Mouse (Mus musculus): ENCODE data around the gene Egln2. TPM values are rescaled to one million over a fixed set of nuclear protein-coding genes. Genes with fewer than 3 reads are reported as not detected.

Egln2 gene
- 100 to 1,000 TPM; 176 to 183 TPM for total RNA-seq (2023)

GRCm38 (mm10) chr7:27166614-27167474, at the start of gene Egln2:
TSS of gene Egln2 (minus strand) at chr7:27166802.

GRCm38 (mm10) chr7:27195681-27196611, 29.3 kb upstream of the Egln2 start, which contains the start of the genes BC024978 and Snrpa:
TSS of gene BC024978 (plus strand) at chr7:27195781.
TSS of gene Snrpa (minus strand) at chr7:27196271.

GRCm38 (mm10) chr7:27180837-27181695, 14.5 kb upstream of the Egln2 start, which contains the start of the genes Gm21983 and Mia:
TSS of gene Gm21983 (minus strand) at chr7:27181086.
TSS of gene Mia (minus strand) at chr7:27181157.

GRCm38 (mm10) chr7:27178324-27179216, 12.0 kb upstream of the Egln2 start, which contains the start of gene Rab4b:
TSS of gene Rab4b (minus strand) at chr7:27178896.

GRCm38 (mm10) chr7:27153205-27153764, 13.3 kb downstream of the Egln2 start, which contains the start of gene Cyp2t4:
TSS of gene Cyp2t4 (plus strand) at chr7:27153714.

GRCm38 (mm10) chr7:27119676-27120075, 46.9 kb downstream of the Egln2 start, which contains the start of gene Cyp2f2:
TSS of gene Cyp2f2 (plus strand) at chr7:27119909.

Other genes starting within 250 kb of the Egln2 start
- gene Cyp2a22, start 227.4 kb downstream of the Egln2 start, total RNA-seq (2023), result not detected
- not detected for gene Cyp2a12, start 137.7 kb downstream of the Egln2 start, total RNA-seq (2023)
- gene Cyp2f2, start 46.9 kb downstream of the Egln2 start, total RNA-seq (2023), result not detected
- gene Cyp2t4, start 13.1 kb downstream of the Egln2 start, total RNA-seq (2023), result not detected
- 100 to 1,000 TPM; 173 to 179 TPM for gene Rab4b, start 12.1 kb upstream of the Egln2 start, total RNA-seq (2023)
- not detected for gene Gm21983, start 14.3 kb upstream of the Egln2 start, total RNA-seq (2023)
- not detected for gene Mia, start 14.4 kb upstream of the Egln2 start, total RNA-seq (2023)
- 10 to 100 TPM; 15.1 to 15.3 TPM for gene BC024978, start 29.0 kb upstream of the Egln2 start, total RNA-seq (2023)
- 100 to 1,000 TPM in 1 of 2 experiments, 10 to 100 TPM in 1; 97.9 to 109 TPM for gene Snrpa, start 29.5 kb upstream of the Egln2 start, total RNA-seq (2023)
- gene Itpkc, start 61.9 kb upstream of the Egln2 start, total RNA-seq (2023), result 10 to 100 TPM; 14.2 to 18.6 TPM
- 10 to 100 TPM; 24.5 to 31.5 TPM for gene Coq8b, start 66.2 kb upstream of the Egln2 start, total RNA-seq (2023)
- 1 to 10 TPM; 1.5 to 1.9 TPM for gene Numbl, start 91.6 kb upstream of the Egln2 start, total RNA-seq (2023)
- 1 to 10 TPM; 1.3 to 2.4 TPM for gene Ltbp4, start 170.9 kb upstream of the Egln2 start, total RNA-seq (2023)
- 100 to 1,000 TPM in 1 of 2 experiments, 10 to 100 TPM in 1; 98.2 to 102 TPM for gene Shkbp1, start 189.2 kb upstream of the Egln2 start, total RNA-seq (2023)
- 1 to 10 TPM in 1 of 2 experiments, not detected in 1; 5.0 TPM for gene Gm20479, start 190.6 kb upstream of the Egln2 start, total RNA-seq (2023)